Mouse (Mus musculus): ENCODE measurements around the gene Jarid2. TPM values are rescaled to one million over a fixed set of nuclear protein-coding genes. Genes with fewer than 3 reads are reported as not detected.

Jarid2 gene
- 112 TPM for total RNA-seq (2023)

DNA sequence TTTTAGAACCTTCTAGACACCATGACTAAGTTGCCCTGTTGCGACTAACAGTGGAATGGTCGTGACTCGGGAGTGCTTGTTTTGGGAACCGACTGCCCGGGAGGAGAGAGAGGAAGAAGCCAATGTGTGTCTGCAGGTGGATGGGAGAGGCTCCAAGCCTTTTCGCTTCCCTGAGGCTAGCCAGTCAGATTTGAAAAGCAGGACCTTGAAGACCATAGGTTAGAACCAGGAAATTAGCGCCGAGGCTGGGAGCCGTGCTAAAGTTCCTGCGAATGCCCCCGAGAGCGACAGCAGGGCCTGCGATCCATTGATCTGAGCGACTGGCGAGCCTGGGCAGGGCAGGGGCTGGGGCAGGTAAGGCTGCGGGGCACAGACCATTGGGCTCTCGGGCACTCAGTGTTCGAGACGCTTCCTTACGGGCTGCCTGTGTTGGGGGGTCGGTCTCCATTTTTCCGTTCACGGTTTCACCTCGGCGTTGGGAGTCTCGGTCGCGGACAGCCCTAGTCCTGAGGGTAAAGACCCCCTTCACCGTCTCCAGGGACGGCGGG is at the start of gene Jarid2:
Gene Jarid2, plus strand, starts transcription at position 51 of the 548 bp plus-strand sequence.

Data from CD4-positive naive resting alpha-beta T cell, adult 76 days (primary cell).